Mouse (Mus musculus) thymus, adult 2 months (tissue): ENCODE measurements around the gene P4htm. TPM values are rescaled to one million over a fixed set of nuclear protein-coding genes. Genes with fewer than 3 reads are reported as not detected.

Experiments used
- DNase-seq: peaks from one replicate; pipeline ENCODE4 v3.0.0; 2021
- H3K27ac ChIP-seq: fragments of 200-500 bp; 2 replicates; pipeline ENCODE4 v1.5.1; 2012; ENCODE audit warnings: low read length, control low read depth; ENCODE audit not compliant: control insufficient read depth, insufficient read depth
- H3K27me3 ChIP-seq: fragments of 200-500 bp; 2 replicates; pipeline ENCODE4 v1.6.1; 2012; ENCODE audit warnings: mild to moderate bottlenecking, low read length, moderate library complexity, mixed read lengths; ENCODE audit not compliant: control insufficient read depth, insufficient read depth
- H3K36me3 ChIP-seq: fragments of 200-500 bp; 2 replicates; pipeline ENCODE4 v1.6.1; 2012; ENCODE audit warnings: mild to moderate bottlenecking, low read length, moderate library complexity; ENCODE audit not compliant: control insufficient read depth, insufficient read depth
- H3K4me1 ChIP-seq: fragments of 200-500 bp; replicated peaks from 2 replicates; pipeline ENCODE4 v1.6.1; 2012; ENCODE audit warnings: low read length; ENCODE audit not compliant: control insufficient read depth, insufficient read depth
- H3K4me3 ChIP-seq: fragments of 200-500 bp; 2 replicates; pipeline ENCODE4 v1.5.1; 2012; ENCODE audit warnings: mild to moderate bottlenecking, low read length, control low read depth, moderate library complexity; ENCODE audit not compliant: control insufficient read depth, insufficient read depth
- CTCF ChIP-seq: fragments of 200-500 bp; IDR thresholded peaks from 2 replicates; pipeline ENCODE4 v1.5.1; 2012; ENCODE audit warnings: mild to moderate bottlenecking, control low read depth, low read length, moderate library complexity, borderline replicate concordance; ENCODE audit not compliant: control insufficient read depth, poor library complexity, insufficient read depth; ENCODE audit errors: extremely low read depth
- POLR2A ChIP-seq: fragments of 200-500 bp; IDR thresholded peaks from 2 replicates; pipeline ENCODE4 v1.6.1; 2012; ENCODE audit warnings: mild to moderate bottlenecking, low read length, control low read depth, moderate library complexity; ENCODE audit not compliant: control insufficient read depth, poor library complexity, insufficient read depth; ENCODE audit errors: extremely low read depth
- WGBS: fragments of 180-500 bp; shearing (Covaris S2); methylation state at CpG from one replicate; pipeline ENCODE4 v1.1.7; 2018; 5-methylcytosine and 5-hydroxymethylcytosine counted together
- polyA plus RNA-seq: library from polyadenylated mRNA; depleted of rRNA; stranded (reverse); fragments of >200 nt; gene quantifications from 2 replicates; pipeline ENCODE4 v1.2.3, GENCODE M21; 2012; rRNA removed

Gene P4htm
- polyA plus RNA-seq, 1 experiment = 10.5 TPM

DNA sequence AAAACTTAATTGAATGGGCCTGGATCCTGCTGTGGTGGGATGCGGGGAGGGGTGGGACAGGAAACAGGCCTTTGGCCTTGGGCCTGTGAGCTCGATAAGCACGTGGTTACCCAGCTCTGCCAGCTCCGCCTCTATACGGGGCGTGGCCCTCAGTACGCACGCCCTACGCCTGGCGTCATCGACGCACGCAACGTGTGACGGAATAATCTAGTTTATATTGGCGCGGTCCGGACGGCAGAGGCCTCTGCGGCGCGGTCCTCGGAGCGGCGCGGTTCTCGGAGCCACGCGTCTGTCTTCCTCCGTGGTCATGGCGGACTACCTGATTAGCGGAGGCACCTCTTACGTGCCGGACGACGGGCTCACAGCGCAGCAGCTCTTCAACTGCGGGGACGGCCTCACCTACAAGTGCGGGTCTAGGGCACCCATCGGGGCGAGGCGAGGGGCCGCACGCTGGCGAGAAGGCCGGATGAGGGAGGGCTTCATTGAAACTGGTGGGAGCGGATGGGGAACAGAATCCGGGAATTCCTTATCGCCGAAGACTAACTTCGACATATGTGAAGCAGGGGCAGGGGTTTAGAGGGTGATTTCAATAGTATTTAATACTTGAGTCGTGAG is 37.1 kb downstream of the P4htm start, which contains the start of gene Impdh2:
Gene Impdh2 (plus strand): TSS at position 60 of the 615 bp plus-strand sequence.
- Histone ChIP-seq H3K4me1 (peaks cover 6% of the 10 kb centered on the region), H3K4me3 (peak within 1 kb of the TSS; percentile 53), H3K27me3 (no peaks in the 10 kb centered on the region), H3K36me3 (peaks cover 37% of the 10 kb centered on the region), H3K27ac (no peak within 1 kb of the TSS)
- WGBS = under 1% methylated on average over 53 of the region's 53 CpGs
- DNase-seq = peak; percentile 92
- TF ChIP-seq POLR2A = peak; percentile 94
- TF ChIP-seq CTCF = peak; percentile 33; the same call in 1 of the 2 replicates

DNA sequence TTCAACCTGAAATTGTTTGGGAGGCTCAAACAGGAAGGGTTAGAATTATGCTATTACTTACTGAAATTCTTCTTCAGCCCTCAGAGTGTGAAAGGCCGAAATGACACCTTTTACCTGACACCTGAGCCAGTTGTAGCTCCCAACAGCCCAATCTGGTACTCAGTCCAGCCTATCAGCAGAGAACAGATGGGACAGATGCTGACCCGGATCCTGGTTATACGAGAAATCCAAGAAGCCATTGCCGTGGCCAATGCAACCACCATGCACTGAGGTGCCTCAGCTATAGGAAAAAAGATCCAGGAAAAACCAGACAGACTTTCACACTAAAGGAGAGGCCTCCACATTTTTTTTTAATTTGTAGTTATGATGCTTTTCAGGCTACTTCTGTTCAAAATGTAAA is 38.3 kb downstream of the P4htm start:
- TF ChIP-seq CTCF (no peak), POLR2A (no peak)
- H3K36me3 ChIP-seq = peaks cover 47% of the 10 kb centered on the region
- no peak for DNase-seq
- no peak overlapping the region for H3K27ac ChIP-seq
- no peak overlapping the region for H3K4me3 ChIP-seq
- WGBS = 95% methylated on average over 4 of the region's 4 CpGs
- H3K4me1 ChIP-seq = peaks cover 6% of the 10 kb centered on the region
- no peaks in the 10 kb centered on the region for H3K27me3 ChIP-seq

DNA sequence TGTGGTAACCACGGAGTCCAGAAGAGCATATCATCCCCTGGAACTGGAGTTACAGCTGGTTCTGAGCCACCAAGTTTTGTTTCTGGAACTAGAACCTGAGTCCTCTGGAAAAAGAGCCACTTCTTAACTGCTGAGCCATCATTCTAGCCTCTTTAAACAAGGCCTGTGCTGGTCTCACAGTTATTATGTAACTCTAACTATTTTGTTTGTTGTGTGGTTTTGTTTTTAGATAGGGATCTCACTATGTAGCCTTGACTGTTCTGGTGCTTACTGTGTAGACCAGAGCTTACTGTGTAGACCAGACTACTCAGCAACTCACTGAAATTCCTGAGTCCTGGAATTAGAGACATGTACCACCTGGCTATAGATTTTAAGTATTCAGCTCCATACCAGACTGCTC is 50.6 kb downstream of the P4htm start:
- H3K4me1 ChIP-seq = no peaks in the 10 kb centered on the region
- no peak overlapping the region for H3K27ac ChIP-seq
- H3K4me3 ChIP-seq = no peak overlapping the region
- H3K27me3 ChIP-seq = no peaks in the 10 kb centered on the region
- no peak for DNase-seq
- WGBS = 97% methylated on average over 1 of the region's 1 CpGs
- no peak for TF ChIP-seq CTCF
- TF ChIP-seq POLR2A = no peak
- peaks cover 77% of the 10 kb centered on the region for H3K36me3 ChIP-seq

DNA sequence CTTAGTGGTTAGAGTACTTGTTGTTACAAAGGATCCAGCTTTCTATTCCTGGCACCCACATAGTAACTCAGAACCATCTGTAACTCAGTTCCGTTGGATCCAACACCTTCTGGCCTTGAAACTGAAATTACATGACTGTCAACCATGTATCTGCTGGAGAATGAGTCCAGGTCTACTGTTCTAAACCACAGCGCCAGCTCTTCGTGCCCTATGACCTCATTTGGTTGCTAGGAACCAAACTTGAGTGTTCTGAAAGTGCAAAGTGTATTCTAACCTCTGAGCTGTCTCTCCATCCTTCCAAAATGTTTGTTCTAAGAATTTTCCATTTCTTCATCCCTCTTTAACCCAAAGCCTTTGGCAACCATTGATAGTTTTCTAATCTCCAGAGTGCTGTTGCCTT is 51.5 kb downstream of the P4htm start:
- Histone ChIP-seq H3K4me1 (peaks cover 3% of the 10 kb centered on the region), H3K4me3 (no peak overlapping the region), H3K27me3 (no peaks in the 10 kb centered on the region), H3K27ac (no peak overlapping the region), H3K36me3 (peaks cover 82% of the 10 kb centered on the region)
- 95% methylated on average over 3 of the region's 3 CpGs for WGBS
- TF ChIP-seq POLR2A (no peak), CTCF (no peak)
- DNase-seq = no peak

DNA sequence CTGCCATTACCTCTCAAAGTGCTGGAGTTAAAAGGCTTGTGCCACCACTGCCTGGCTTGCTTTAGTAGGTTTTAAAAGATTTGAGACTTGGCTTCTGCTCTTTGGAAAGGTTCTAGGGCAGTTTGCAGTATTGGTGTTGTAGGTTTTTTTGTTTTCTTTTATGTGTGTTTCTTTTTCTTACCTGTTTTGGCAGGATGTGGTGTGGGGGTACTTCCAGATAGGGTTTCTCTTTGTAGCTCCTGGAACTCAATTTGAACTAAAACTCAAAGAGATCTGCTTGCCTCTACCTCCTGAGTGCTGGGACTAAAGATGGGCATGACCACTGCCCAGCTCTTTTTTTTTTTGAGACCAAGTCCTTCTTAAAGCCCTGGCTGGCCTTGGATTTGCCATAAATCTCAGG is 56.6 kb downstream of the P4htm start:
- Histone ChIP-seq H3K4me1 (peaks cover 6% of the 10 kb centered on the region), H3K36me3 (peaks cover 69% of the 10 kb centered on the region), H3K27me3 (no peaks in the 10 kb centered on the region), H3K27ac (no peak overlapping the region; the same call in 1 of the 2 replicates), H3K4me3 (no peak overlapping the region)
- no peak for TF ChIP-seq POLR2A
- no peak for TF ChIP-seq CTCF
- DNase-seq = no peak

DNA sequence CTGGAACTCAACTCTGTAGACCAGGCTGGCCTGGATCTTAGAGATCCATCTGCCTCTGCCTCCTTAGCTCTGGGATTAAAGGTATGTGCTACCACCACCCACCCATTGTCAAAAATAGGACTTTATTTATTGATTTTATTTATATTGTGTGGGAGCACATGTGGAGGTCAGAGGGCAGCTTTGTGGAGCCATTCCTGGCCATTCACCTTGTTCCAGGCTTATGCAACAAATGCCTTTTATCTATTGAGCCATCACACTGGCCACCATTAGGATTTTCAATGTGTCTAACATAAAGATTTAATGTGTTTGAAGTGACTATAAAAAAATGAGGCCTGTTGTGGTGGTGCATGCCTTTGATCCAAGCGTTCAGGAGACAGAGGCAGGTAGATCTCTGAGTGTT is 66.0 kb downstream of the P4htm start:
- peaks cover 74% of the 10 kb centered on the region for H3K36me3 ChIP-seq

DNA sequence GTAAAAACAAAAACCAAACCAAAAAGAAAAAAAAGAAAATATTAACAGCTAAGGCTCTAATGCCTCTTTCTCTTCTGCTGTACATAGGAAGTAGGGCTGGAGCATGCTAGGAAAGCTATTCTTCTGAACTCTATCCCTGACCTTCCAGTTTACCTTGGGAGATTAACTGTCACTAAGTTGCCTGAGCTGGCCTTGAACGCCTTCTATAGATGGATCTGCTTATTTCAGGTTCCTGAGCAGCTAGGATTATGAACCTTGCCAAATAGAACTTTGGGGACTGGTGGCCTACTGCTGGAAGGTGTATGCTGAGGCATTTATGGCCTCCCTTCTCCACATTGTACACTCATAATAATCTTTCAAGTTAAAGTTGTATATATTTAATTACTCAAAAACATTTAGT is 66.5 kb downstream of the P4htm start:
- Histone ChIP-seq H3K27ac (no peak overlapping the region), H3K27me3 (no peaks in the 10 kb centered on the region), H3K4me1 (no peaks in the 10 kb centered on the region), H3K36me3 (peaks cover 72% of the 10 kb centered on the region), H3K4me3 (no peak overlapping the region)
- no peak for DNase-seq
- WGBS = 97% methylated on average over 1 of the region's 1 CpGs
- TF ChIP-seq POLR2A (no peak), CTCF (no peak)

More for the DNA sequence above, 66.0 kb downstream of the P4htm start:
- Histone ChIP-seq H3K27me3 (no peaks in the 10 kb centered on the region), H3K4me1 (no peaks in the 10 kb centered on the region), H3K27ac (no peak overlapping the region), H3K4me3 (no peak overlapping the region)
- WGBS = 91% methylated on average over 1 of the region's 1 CpGs
- no peak for DNase-seq
- no peak for TF ChIP-seq POLR2A

Other genes starting within 250 kb of the P4htm start
- 100 and 104 TPM in 2 replicates for gene Usp4, start 249.8 kb downstream of the P4htm start, polyA plus RNA-seq
- gene 1700102P08Rik, start 204.9 kb downstream of the P4htm start, polyA plus RNA-seq = 0.70 and 1.9 TPM in 2 replicates
- gene Ccdc36, start 169.2 kb downstream of the P4htm start, polyA plus RNA-seq = 0.09 and 0.12 TPM in 2 replicates
- gene BC048562, start 161.2 kb downstream of the P4htm start, polyA plus RNA-seq = not detected in 2 replicates
- 39.6 and 40.2 TPM in 2 replicates for gene Ccdc71, start 137.1 kb downstream of the P4htm start, polyA plus RNA-seq
- gene Klhdc8b, start 136.1 kb downstream of the P4htm start, polyA plus RNA-seq = 16.9 and 21.0 TPM in 2 replicates
- 16.1 and 33.7 TPM in 2 replicates for gene Lamb2, start 117.9 kb downstream of the P4htm start, polyA plus RNA-seq
- 318 and 335 TPM in 2 replicates for gene Usp19, start 107.1 kb downstream of the P4htm start, polyA plus RNA-seq
- gene Qars, start 90.0 kb downstream of the P4htm start, polyA plus RNA-seq = 376 and 382 TPM in 2 replicates
- 200 and 225 TPM in 2 replicates for gene Qrich1, start 80.9 kb downstream of the P4htm start, polyA plus RNA-seq
- gene Impdh2, start 37.4 kb downstream of the P4htm start, polyA plus RNA-seq = 160 and 200 TPM in 2 replicates
- 65.5 and 74.2 TPM in 2 replicates for gene Ndufaf3, start 30.2 kb downstream of the P4htm start, polyA plus RNA-seq
- gene Dalrd3, start 27.8 kb downstream of the P4htm start, polyA plus RNA-seq = 418 and 504 TPM in 2 replicates
- gene Wdr6, start 18.9 kb downstream of the P4htm start, polyA plus RNA-seq = 106 and 112 TPM in 2 replicates
- gene Arih2, start 51.7 kb upstream of the P4htm start, polyA plus RNA-seq = 56.0 and 63.0 TPM in 2 replicates
- gene Slc25a20, start 64.4 kb upstream of the P4htm start, polyA plus RNA-seq = 19.8 and 24.7 TPM in 2 replicates
- gene Prkar2a, start 91.6 kb upstream of the P4htm start, polyA plus RNA-seq = 5.7 and 5.8 TPM in 2 replicates
- gene Ip6k2, start 186.1 kb upstream of the P4htm start, polyA plus RNA-seq = 148 and 163 TPM in 2 replicates
- 24.4 and 30.0 TPM in 2 replicates for gene Nckipsd, start 210.7 kb upstream of the P4htm start, polyA plus RNA-seq
- 0.09 and 0.26 TPM in 2 replicates for gene Celsr3, start 228.7 kb upstream of the P4htm start, polyA plus RNA-seq